Comparison of ENCODE assay signal across 21 mouse cellular contexts in the genomic region with DNA sequence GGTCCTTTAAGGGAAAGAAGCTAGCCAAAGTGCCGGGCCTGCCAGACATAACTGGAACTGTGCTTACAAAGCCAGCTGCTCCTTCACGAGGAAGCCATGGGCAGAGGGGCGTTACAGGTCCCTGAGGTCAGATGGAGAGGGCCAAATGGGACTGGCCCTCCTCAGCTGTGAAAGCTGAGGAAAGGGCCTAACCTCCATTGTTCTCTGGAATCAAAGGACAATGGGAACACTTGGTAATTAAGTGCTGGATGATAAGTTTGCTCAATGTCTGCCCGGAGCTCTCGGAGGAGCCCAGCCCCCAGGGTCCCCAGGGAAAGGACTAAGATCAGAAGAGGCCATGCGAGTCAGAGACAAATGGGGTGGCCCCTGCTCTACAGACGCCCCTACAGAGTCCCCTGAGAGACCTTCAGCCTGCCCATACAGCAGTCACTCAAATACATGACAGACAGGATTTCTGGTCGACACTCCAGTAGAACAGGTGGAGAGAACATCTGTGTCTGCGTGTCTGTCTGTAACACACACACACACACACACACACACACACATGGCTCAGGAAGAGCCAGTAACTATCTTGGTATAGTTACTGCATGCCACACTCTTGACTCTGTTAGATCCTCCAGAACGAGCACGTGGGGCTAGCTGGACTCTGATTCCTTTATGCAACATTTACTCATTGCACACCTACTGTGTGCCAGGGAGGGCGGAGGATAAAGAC. TPM values are rescaled to one million over a fixed set of nuclear protein-coding genes. Genes with fewer than 3 reads are reported as not detected.
DNase-seq lines count a peak whose midpoint lies in the region; ATAC-seq lines count a peak whose summit lies in the region.
"Had no signal": no experiment of that assay in that cellular context is flagged by ENCODE, and none has a peak within 500 bp of the region (broad histone marks: within the 10 kb centered on the region; RNA-seq: fewer than 3 reads in every experiment).

No protein-coding gene starts in this region.

- H3K36me3 ChIP-seq in forebrain, embryonic 13.5 days (ENCODE audit: poor library complexity, severe bottlenecking), result peaks cover 39% of the 10 kb centered on the region
- H3K36me3 ChIP-seq in forebrain, embryonic 16.5 days (ENCODE audit: control insufficient read depth, insufficient read depth), result peaks cover 3% of the 10 kb centered on the region; the same call in 1 of the 2 replicates
- H3K36me3 ChIP-seq in neural tube, embryonic 11.5 days (ENCODE audit: control insufficient read depth, insufficient read depth, low read length), result no peaks in the 10 kb centered on the region; the same call in 1 of the 2 replicates
- peaks cover 3% of the 10 kb centered on the region; the same call in 1 of the 2 replicates for H3K36me3 ChIP-seq in neural tube, embryonic 15.5 days
- peaks cover 49% of the 10 kb centered on the region for H3K36me3 ChIP-seq in hindbrain, embryonic 14.5 days (replicated peaks; ENCODE audit: control insufficient read depth, insufficient read depth)
- H3K36me3 ChIP-seq: G1E had no signal

- 24% methylated on average over 12 of the region's 12 CpGs for WGBS in forebrain, embryonic 13.5 days
- 19% methylated on average over 12 of the region's 12 CpGs for WGBS in forebrain, embryonic 16.5 days
- WGBS in neural tube, embryonic 11.5 days, result 24% methylated on average over 12 of the region's 12 CpGs
- 16% methylated on average over 12 of the region's 12 CpGs for WGBS in neural tube, embryonic 15.5 days
- WGBS in hindbrain, embryonic 14.5 days, result 19% methylated on average over 12 of the region's 12 CpGs

- no peak overlapping the region for H3K9ac ChIP-seq in forebrain, embryonic 13.5 days
- no peak overlapping the region for H3K9ac ChIP-seq in forebrain, embryonic 16.5 days (replicated peaks; ENCODE audit: low read depth, low read length)
- peak overlapping the region; percentile 1 for H3K9ac ChIP-seq in neural tube, embryonic 11.5 days (ENCODE audit: low read length)
- H3K9ac ChIP-seq in neural tube, embryonic 15.5 days (replicated peaks), result no peak overlapping the region
- H3K9ac ChIP-seq in hindbrain, embryonic 14.5 days, result no peak overlapping the region

- H3K9me3 ChIP-seq in forebrain, embryonic 13.5 days (replicated peaks), result no peaks in the 10 kb centered on the region
- no peaks in the 10 kb centered on the region for H3K9me3 ChIP-seq in forebrain, embryonic 16.5 days (ENCODE audit: control insufficient read depth, low read length)
- no peaks in the 10 kb centered on the region for H3K9me3 ChIP-seq in neural tube, embryonic 11.5 days (ENCODE audit: control insufficient read depth, low read length)
- no peaks in the 10 kb centered on the region for H3K9me3 ChIP-seq in neural tube, embryonic 15.5 days (replicated peaks)
- H3K9me3 ChIP-seq in hindbrain, embryonic 14.5 days (ENCODE audit: control insufficient read depth, low read length), result no peaks in the 10 kb centered on the region

- peaks cover 75% of the 10 kb centered on the region for H3K4me1 ChIP-seq in forebrain, embryonic 13.5 days
- H3K4me1 ChIP-seq in forebrain, embryonic 16.5 days (replicated peaks; ENCODE audit: control insufficient read depth, insufficient read depth, low read length), result peaks cover 65% of the 10 kb centered on the region
- H3K4me1 ChIP-seq in neural tube, embryonic 11.5 days (ENCODE audit: control insufficient read depth, insufficient read depth, low read length), result peaks cover 15% of the 10 kb centered on the region
- H3K4me1 ChIP-seq in neural tube, embryonic 15.5 days, result peaks cover 77% of the 10 kb centered on the region
- peaks cover 29% of the 10 kb centered on the region for H3K4me1 ChIP-seq in hindbrain, embryonic 14.5 days (replicated peaks; ENCODE audit: control insufficient read depth, insufficient read depth, low read length)

- H3K27me3 ChIP-seq in forebrain, embryonic 13.5 days, result peaks cover 40% of the 10 kb centered on the region
- no peaks in the 10 kb centered on the region for H3K27me3 ChIP-seq in forebrain, embryonic 16.5 days (replicated peaks; ENCODE audit: control insufficient read depth, insufficient read depth, low read length)
- H3K27me3 ChIP-seq in neural tube, embryonic 11.5 days (ENCODE audit: control insufficient read depth, insufficient read depth, low read length), result peaks cover 27% of the 10 kb centered on the region
- peaks cover 12% of the 10 kb centered on the region for H3K27me3 ChIP-seq in neural tube, embryonic 15.5 days (replicated peaks)
- H3K27me3 ChIP-seq in hindbrain, embryonic 14.5 days (ENCODE audit: control insufficient read depth, insufficient read depth, low read length), result peaks cover 17% of the 10 kb centered on the region; the same call in 1 of the 2 replicates

- DNase-seq in neural tube, embryonic 11.5 days (ENCODE audit: low spot score), result peak; percentile 53
- DNase-seq in hindbrain, embryonic 14.5 days (ENCODE audit: low spot score), result no peak
- no peak for DNase-seq in kidney, postnatal 10 days
- no peak for DNase-seq in adrenal gland, postnatal 14 days
- no peak for DNase-seq in T-cell, adult 2 months (ENCODE audit: low spot score)
- DNase-seq: adrenal gland, adult 8-10 months; B cell, adult 2 months; cerebellum, adult 2 months; gastrocnemius, adult 2 months; heart, adult 11 months; kidney, adult 8-10 months; layer of hippocampus, postnatal 36 days; thymus, postnatal 14 days had no signal

- H3K4me2 ChIP-seq in forebrain, embryonic 13.5 days, result peak overlapping the region; percentile 24; the same call in 1 of the 2 replicates
- no peak overlapping the region for H3K4me2 ChIP-seq in forebrain, embryonic 16.5 days (ENCODE audit: low read length)
- no peak overlapping the region for H3K4me2 ChIP-seq in neural tube, embryonic 11.5 days (ENCODE audit: low read depth)
- H3K4me2 ChIP-seq in neural tube, embryonic 15.5 days, result no peak overlapping the region
- H3K4me2 ChIP-seq in hindbrain, embryonic 14.5 days (replicated peaks), result 0 out of 2 replicates have a peak overlapping the region, but pooled peaks have one; percentile 12

- no peak for ATAC-seq in forebrain, embryonic 13.5 days
- ATAC-seq in forebrain, embryonic 16.5 days, result no peak
- ATAC-seq in neural tube, embryonic 11.5 days (ENCODE audit: insufficient read depth, low FRiP score, low TSS enrichment), result peak; percentile 11; the same call in 1 of the 2 replicates
- ATAC-seq in neural tube, embryonic 15.5 days (ENCODE audit: low FRiP score), result no peak
- ATAC-seq in hindbrain, embryonic 14.5 days (ENCODE audit: low FRiP score), result no peak

- H3K4me3 ChIP-seq in forebrain, embryonic 13.5 days, result no peak overlapping the region
- H3K4me3 ChIP-seq in forebrain, embryonic 16.5 days (replicated peaks; ENCODE audit: low read length), result no peak overlapping the region
- H3K4me3 ChIP-seq in neural tube, embryonic 11.5 days (ENCODE audit: low read depth, low read length), result no peak overlapping the region
- no peak overlapping the region for H3K4me3 ChIP-seq in neural tube, embryonic 15.5 days (replicated peaks)
- H3K4me3 ChIP-seq in hindbrain, embryonic 14.5 days (replicated peaks; ENCODE audit: low read length), result no peak overlapping the region
- H3K4me3 ChIP-seq: gastrocnemius, adult 2 months had no signal

- peak overlapping the region; percentile 12; the same call in 1 of the 2 replicates for H3K27ac ChIP-seq in forebrain, embryonic 13.5 days
- no peak overlapping the region for H3K27ac ChIP-seq in forebrain, embryonic 16.5 days (ENCODE audit: low read length)
- 0 out of 2 replicates have a peak overlapping the region, but pooled peaks have one; percentile 44 for H3K27ac ChIP-seq in neural tube, embryonic 11.5 days (ENCODE audit: low read depth, low read length)
- no peak overlapping the region for H3K27ac ChIP-seq in neural tube, embryonic 15.5 days (replicated peaks)
- 0 out of 2 replicates have a peak overlapping the region, but pooled peaks have one; percentile 41 for H3K27ac ChIP-seq in hindbrain, embryonic 14.5 days
- H3K27ac ChIP-seq: gastrocnemius, adult 2 months had no signal

RNA-seq across cellular contexts. Expression of a gene that starts 10.2 kb away (rescaled TPM):
- polyA plus RNA-seq in forebrain, embryonic 13.5 days (2015; fragmentation: Nextera tagmentation; extraction: Ambion mirVana), result 17.5 and 19.9 TPM in 2 replicates
- 16.9 and 17.2 TPM in 2 replicates for polyA plus RNA-seq in forebrain, embryonic 16.5 days (2015; fragmentation: Nextera tagmentation; extraction: Ambion mirVana)
- polyA plus RNA-seq in neural tube, embryonic 11.5 days (2014; fragmentation: Nextera tagmentation; extraction: Ambion mirVana), result 23.0 and 25.1 TPM in 2 replicates
- polyA plus RNA-seq in neural tube, embryonic 15.5 days (2015; fragmentation: Nextera tagmentation; extraction: Ambion mirVana), result 7.5 and 9.2 TPM in 2 replicates
- 10.9 and 13.6 TPM in 2 replicates for polyA plus RNA-seq in hindbrain, embryonic 14.5 days (2014; fragmentation: Nextera tagmentation; extraction: Ambion mirVana)
- total RNA-seq in adrenal gland, postnatal 14 days (2021), result 0.30 and 0.33 TPM in 2 replicates
- total RNA-seq: gastrocnemius, adult 2 months had no signal
- polyA plus RNA-seq: G1E; heart, embryonic 14.5 days; large intestine, adult 2 months; liver, embryonic 16.5 days; spleen, adult 2 months had no signal

RNA-seq across cellular contexts. Expression of a gene that starts 13.8 kb away (rescaled TPM):
- polyA plus RNA-seq in forebrain, embryonic 13.5 days (2015; fragmentation: Nextera tagmentation; extraction: Ambion mirVana), result 10.3 and 10.7 TPM in 2 replicates
- polyA plus RNA-seq in forebrain, embryonic 16.5 days (2015; fragmentation: Nextera tagmentation; extraction: Ambion mirVana), result 11.4 and 13.6 TPM in 2 replicates
- 17.5 and 18.8 TPM in 2 replicates for polyA plus RNA-seq in neural tube, embryonic 11.5 days (2014; fragmentation: Nextera tagmentation; extraction: Ambion mirVana)
- polyA plus RNA-seq in neural tube, embryonic 15.5 days (2015; fragmentation: Nextera tagmentation; extraction: Ambion mirVana), result 25.8 and 27.7 TPM in 2 replicates
- 22.5 and 26.2 TPM in 2 replicates for polyA plus RNA-seq in hindbrain, embryonic 14.5 days (2014; fragmentation: Nextera tagmentation; extraction: Ambion mirVana)
- 267 and 289 TPM in 2 replicates for total RNA-seq in adrenal gland, postnatal 14 days (2021)

RNA-seq across cellular contexts. Expression of a gene that starts 51.9 kb away (rescaled TPM):
- 1.4 and 1.8 TPM in 2 replicates for polyA plus RNA-seq in forebrain, embryonic 13.5 days (2015; fragmentation: Nextera tagmentation; extraction: Ambion mirVana)
- 1.3 and 1.5 TPM in 2 replicates for polyA plus RNA-seq in forebrain, embryonic 16.5 days (2015; fragmentation: Nextera tagmentation; extraction: Ambion mirVana)
- 40.9 and 41.0 TPM in 2 replicates for polyA plus RNA-seq in neural tube, embryonic 11.5 days (2014; fragmentation: Nextera tagmentation; extraction: Ambion mirVana)
- polyA plus RNA-seq in neural tube, embryonic 15.5 days (2015; fragmentation: Nextera tagmentation; extraction: Ambion mirVana), result 2.1 and 4.0 TPM in 2 replicates
- 1.6 and 2.3 TPM in 2 replicates for polyA plus RNA-seq in hindbrain, embryonic 14.5 days (2014; fragmentation: Nextera tagmentation; extraction: Ambion mirVana)
- total RNA-seq in adrenal gland, postnatal 14 days (2021), result 20.2 and 22.0 TPM in 2 replicates
- total RNA-seq: G1E had no signal
- polyA plus RNA-seq: G1E had no signal

Comparison
In these comparisons a context has a peak if more than half of its experiments do, and no peak if none do; other contexts are left out.
1. H3K27ac ChIP-seq: peak in forebrain, embryonic 13.5 days (single experiment), neural tube, embryonic 11.5 days (single experiment) and hindbrain, embryonic 14.5 days (single experiment); none in forebrain, embryonic 16.5 days (single experiment) and neural tube, embryonic 15.5 days (single experiment).
2. H3K4me2 ChIP-seq: peak in forebrain, embryonic 13.5 days (single experiment) and hindbrain, embryonic 14.5 days (single experiment); none in forebrain, embryonic 16.5 days (single experiment), neural tube, embryonic 11.5 days (single experiment) and neural tube, embryonic 15.5 days (single experiment).